Mouse (Mus musculus): ENCODE measurements around the gene Gm12695. TPM values are rescaled to one million over a fixed set of nuclear protein-coding genes. Genes with fewer than 3 reads are reported as not detected.

The Gm12695 gene
- total and polyA plus RNA-seq, 3 experiments: not detected

GRCm38 (mm10) chr4:96696614-96697360, 88.2 kb downstream of the Gm12695 start:
- in situ Hi-C loops (cut with MboI; ENCODE audit: low pct_ligation_motif_present, low pct_unique_long_range_greater_than_20kb, low sequenced_read_pairs): no loop called here
- no peak for DNase-seq (ENCODE audit: extremely low read depth)
- H3K27me3 ChIP-seq (replicated peaks): no peaks in the 10 kb centered on the region
- H3K36me3 ChIP-seq (replicated peaks in 1 of 2; ENCODE audit: control insufficient read depth in 1 of 2, insufficient read depth in 1 of 2, low read length in 1 of 2): no peaks in the 10 kb centered on the region
- H3K27ac ChIP-seq (ENCODE audit: insufficient read depth, low read depth): no peak overlapping the region
- TF ChIP-seq NELFE (IDR thresholded peaks at IDR 0.05; ENCODE audit: low read depth, low read length): no peak
- no peak overlapping the region for H3K4me3 ChIP-seq (replicated peaks in 1 of 3; ENCODE audit: low read depth in 2 of 3, low read length in 2 of 3, poor library complexity in 1 of 3)
- dilution Hi-C loops (cut with MboI; ENCODE audit: extremely low pct_ligation_motif_present, extremely low pct_unique_long_range_greater_than_20kb, low sequenced_read_pairs): no loop called here
- no peaks in the 10 kb centered on the region for H3K4me1 ChIP-seq (ENCODE audit: control insufficient read depth in 1 of 2, insufficient read depth in 2 of 2)
- H3K9ac ChIP-seq (ENCODE audit: insufficient read depth, low read depth): no peak overlapping the region
- H3K4me2 ChIP-seq (ENCODE audit: insufficient read depth, low read depth, poor library complexity, severe bottlenecking): no peak overlapping the region
- peaks cover 59% of the 10 kb centered on the region for H3K9me3 ChIP-seq (replicated peaks; ENCODE audit: low read length)
- no peaks in the 10 kb centered on the region for H3K79me2 ChIP-seq (replicated peaks; ENCODE audit: control insufficient read depth, extremely low read depth, insufficient read depth, poor library complexity, severe bottlenecking)

- no peaks in the 10 kb centered on the region for H3K4me1 ChIP-seq (ENCODE audit: control insufficient read depth in 1 of 2, insufficient read depth in 2 of 2)
- no peaks in the 10 kb centered on the region for H3K27me3 ChIP-seq (replicated peaks)
- no peak for DNase-seq (ENCODE audit: extremely low read depth)
- H3K36me3 ChIP-seq (replicated peaks in 1 of 2; ENCODE audit: control insufficient read depth in 1 of 2, insufficient read depth in 1 of 2, low read length in 1 of 2): no peaks in the 10 kb centered on the region
- in situ Hi-C loops (cut with MboI; ENCODE audit: low pct_ligation_motif_present, low pct_unique_long_range_greater_than_20kb, low sequenced_read_pairs) (no loop called here), dilution Hi-C loops (cut with MboI; ENCODE audit: extremely low pct_ligation_motif_present, extremely low pct_unique_long_range_greater_than_20kb, low sequenced_read_pairs) (no loop called here)
- H3K79me2 ChIP-seq (replicated peaks; ENCODE audit: control insufficient read depth, extremely low read depth, insufficient read depth, poor library complexity, severe bottlenecking): no peaks in the 10 kb centered on the region
- no peak overlapping the region for H3K27ac ChIP-seq (ENCODE audit: insufficient read depth, low read depth)
- peaks cover 48% of the 10 kb centered on the region for H3K9me3 ChIP-seq (replicated peaks; ENCODE audit: low read length)
- H3K4me2 ChIP-seq (ENCODE audit: insufficient read depth, low read depth, poor library complexity, severe bottlenecking): no peak overlapping the region
- H3K9ac ChIP-seq (ENCODE audit: insufficient read depth, low read depth): no peak overlapping the region
- TF ChIP-seq BHLHE40 (IDR thresholded peaks at IDR 0.05; ENCODE audit: low read depth, low read length): no peak
- no peak for TF ChIP-seq ZMIZ1 (IDR thresholded peaks at IDR 0.05; ENCODE audit: low read depth, low read length)
- TF ChIP-seq CTCF (conservative IDR thresholded peaks at IDR 0.05 in 1 of 2, IDR thresholded peaks at IDR 0.05 in 1 of 2; ENCODE audit: low read depth in 2 of 2, low read length in 2 of 2): no peak
- no peak for TF ChIP-seq USF2 (conservative IDR thresholded peaks at IDR 0.05; ENCODE audit: low read depth, low read length)
- no peak overlapping the region for H3K4me3 ChIP-seq (replicated peaks in 1 of 3; ENCODE audit: low read depth in 2 of 3, low read length in 2 of 3, poor library complexity in 1 of 3)
Observed at GRCm38 (mm10) chr4:96687358-96687803, 97.6 kb downstream of the Gm12695 start.

DNA sequence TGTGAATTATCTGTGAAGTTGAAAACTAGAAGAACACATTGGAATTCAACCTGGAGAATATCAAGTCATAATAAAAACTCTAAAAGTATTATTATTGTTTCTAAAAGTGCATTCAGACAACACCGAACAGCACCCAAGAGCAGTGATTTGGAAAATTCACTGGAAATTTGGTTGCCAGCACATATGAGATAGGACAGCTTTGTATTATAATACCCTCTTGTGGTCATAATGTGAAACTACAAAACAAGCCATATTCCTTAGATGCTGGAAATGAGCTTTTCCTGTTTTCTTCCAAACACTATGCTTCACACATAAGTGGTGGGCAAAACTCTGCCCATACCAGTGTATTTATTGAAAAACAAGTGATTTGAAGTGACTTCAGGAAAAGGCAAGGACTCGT, 101.5 kb downstream of the Gm12695 start:
- in situ Hi-C loops (cut with MboI; ENCODE audit: low pct_ligation_motif_present, low pct_unique_long_range_greater_than_20kb, low sequenced_read_pairs): no loop called here
- no peaks in the 10 kb centered on the region for H3K36me3 ChIP-seq (replicated peaks in 1 of 2; ENCODE audit: control insufficient read depth in 1 of 2, insufficient read depth in 1 of 2, low read length in 1 of 2)
- H3K4me1 ChIP-seq (ENCODE audit: control insufficient read depth in 1 of 2, insufficient read depth in 2 of 2): no peaks in the 10 kb centered on the region
- no peak for DNase-seq (ENCODE audit: extremely low read depth)
- H3K4me3 ChIP-seq (replicated peaks in 1 of 3; ENCODE audit: low read depth in 2 of 3, low read length in 2 of 3, poor library complexity in 1 of 3): no peak overlapping the region
- H3K9me3 ChIP-seq (replicated peaks; ENCODE audit: low read length): peaks cover 56% of the 10 kb centered on the region
- TF ChIP-seq SIN3A (IDR thresholded peaks at IDR 0.05; ENCODE audit: low read length): no peak
- TF ChIP-seq CTCF (conservative IDR thresholded peaks at IDR 0.05 in 1 of 2, IDR thresholded peaks at IDR 0.05 in 1 of 2; ENCODE audit: low read depth in 2 of 2, low read length in 2 of 2): 0 out of 4 replicates have a peak, but pooled peaks of 1 of the 2 experiments have one; percentile 0
- H3K79me2 ChIP-seq (replicated peaks; ENCODE audit: control insufficient read depth, extremely low read depth, insufficient read depth, poor library complexity, severe bottlenecking): no peaks in the 10 kb centered on the region
- H3K27ac ChIP-seq (ENCODE audit: insufficient read depth, low read depth): no peak overlapping the region
- no peak overlapping the region for H3K4me2 ChIP-seq (ENCODE audit: insufficient read depth, low read depth, poor library complexity, severe bottlenecking)
- H3K27me3 ChIP-seq (replicated peaks): no peaks in the 10 kb centered on the region
- dilution Hi-C loops (cut with MboI; ENCODE audit: extremely low pct_ligation_motif_present, extremely low pct_unique_long_range_greater_than_20kb, low sequenced_read_pairs): no loop called here
- H3K9ac ChIP-seq (ENCODE audit: insufficient read depth, low read depth): no peak overlapping the region

Measured in CH12.LX (cell line).